Mouse (Mus musculus): ENCODE measurements around the gene Adamts9. TPM values are rescaled to one million over a fixed set of nuclear protein-coding genes. Genes with fewer than 3 reads are reported as not detected.

Adamts9 gene
- total RNA-seq, 2 experiments from 2014 or later = 42.7 to 49.2 TPM

GRCm38 (mm10) chr6:92871813-92872212 lies 71.5 kb downstream of the Adamts9 start:
- DNase-seq = no peak
- intact Hi-C loops (cut with DNase I) = no loop called here

GRCm38 (mm10) chr6:92869582-92870219 lies 73.6 kb downstream of the Adamts9 start:
- intact Hi-C loops (cut with DNase I) = loop anchor here (2.0 kb wide), 1 partner anchor 19 kb away; no protein-coding TSS in a partner anchor
- peak in 1 of 2 experiments; percentile 63 for DNase-seq

- DNase-seq = peak; percentile 80
- intact Hi-C loops (cut with DNase I) = loop anchor here (2.0 kb wide), 1 partner anchor 18 kb away; no protein-coding TSS in a partner anchor
Observed at GRCm38 (mm10) chr6:92869089-92869581, 74.2 kb downstream of the Adamts9 start, which contains the start of gene Gm15737. Gene Gm15737, plus strand, starts transcription at chr6:92869357.

GRCm38 (mm10) chr6:92862599-92862998 lies 80.7 kb downstream of the Adamts9 start:
- intact Hi-C loops (cut with DNase I) = no loop called here
- peak in 1 of 2 experiments; percentile 61 for DNase-seq

GRCm38 (mm10) chr6:92860285-92860912 lies 82.9 kb downstream of the Adamts9 start:
- intact Hi-C loops (cut with DNase I) = no loop called here
- DNase-seq = no peak

GRCm38 (mm10) chr6:92858721-92859510 lies 84.4 kb downstream of the Adamts9 start:
- DNase-seq = no peak
- intact Hi-C loops (cut with DNase I) = no loop called here

- intact Hi-C loops (cut with DNase I) = no loop called here
- no peak for DNase-seq
Observed at GRCm38 (mm10) chr6:92857761-92858160, 85.5 kb downstream of the Adamts9 start.

GRCm38 (mm10) chr6:92854873-92855272 lies 88.4 kb downstream of the Adamts9 start:
- DNase-seq = no peak
- intact Hi-C loops (cut with DNase I) = no loop called here

GRCm38 (mm10) chr6:92850250-92850649 lies 93.0 kb downstream of the Adamts9 start:
- intact Hi-C loops (cut with DNase I) = loop anchor here (2.0 kb wide), 1 partner anchor 19 kb away; the partner anchor contains the start of gene Gm15737
- DNase-seq = peak; percentile 88 to 94

- peak; percentile 59 to 63 for DNase-seq
- intact Hi-C loops (cut with DNase I) = no loop called here
Observed at GRCm38 (mm10) chr6:92849208-92849607, 94.1 kb downstream of the Adamts9 start.

GRCm38 (mm10) chr6:92846614-92847013 lies 96.7 kb downstream of the Adamts9 start:
- intact Hi-C loops (cut with DNase I) = no loop called here
- DNase-seq = peak in 1 of 2 experiments; percentile 47

GRCm38 (mm10) chr6:92845898-92846297 lies 97.4 kb downstream of the Adamts9 start:
- DNase-seq = no peak
- intact Hi-C loops (cut with DNase I) = no loop called here

GRCm38 (mm10) chr6:92843474-92843873 lies 99.8 kb downstream of the Adamts9 start:
- DNase-seq = no peak
- intact Hi-C loops (cut with DNase I) = no loop called here

GRCm38 (mm10) chr6:92842000-92842399 lies 101.3 kb downstream of the Adamts9 start:
- intact Hi-C loops (cut with DNase I) = no loop called here
- no peak for DNase-seq

- DNase-seq = no peak
- intact Hi-C loops (cut with DNase I) = no loop called here
Observed at GRCm38 (mm10) chr6:92831106-92831505, 112.2 kb downstream of the Adamts9 start.

- no peak for DNase-seq
- intact Hi-C loops (cut with DNase I) = no loop called here
Observed at GRCm38 (mm10) chr6:92829148-92829547, 114.1 kb downstream of the Adamts9 start.

- peak; percentile 40 to 56 for DNase-seq
Observed at GRCm38 (mm10) chr6:92827360-92827759, 115.9 kb downstream of the Adamts9 start.

GRCm38 (mm10) chr6:92826561-92826960 lies 116.7 kb downstream of the Adamts9 start:
- intact Hi-C loops (cut with DNase I) = no loop called here
- no peak for DNase-seq

More at GRCm38 (mm10) chr6:92827360-92827759, 115.9 kb downstream of the Adamts9 start:
- intact Hi-C loops (cut with DNase I) = no loop called here

GRCm38 (mm10) chr6:92823991-92824390 lies 119.3 kb downstream of the Adamts9 start:
- DNase-seq = no peak
- intact Hi-C loops (cut with DNase I) = no loop called here

- DNase-seq = no peak
- intact Hi-C loops (cut with DNase I) = no loop called here
Observed at GRCm38 (mm10) chr6:92822006-92822405, 121.3 kb downstream of the Adamts9 start.

- intact Hi-C loops (cut with DNase I) = no loop called here
- no peak for DNase-seq
Observed at GRCm38 (mm10) chr6:92821606-92822005, 121.7 kb downstream of the Adamts9 start.

All from heart, postnatal 10 days (tissue).